Mouse (Mus musculus) hindlimb bud, embryonic 11.5 days (tissue): ENCODE results near the gene Cdipt.

ENCODE experiments used
- DNase-seq: peaks from one replicate; pipeline ENCODE4 v3.0.0-alpha.2; 2012; ENCODE audit warnings: low read depth, low spot score; ENCODE audit errors: extremely low spot score

Gene Cdipt

GRCm38 (mm10) chr7:127023896-127024690 lies 48.4 kb downstream of the Cdipt start:
- DNase-seq: no peak

- DNase-seq: no peak
These were observed 49.2 kb downstream of the Cdipt start for GRCm38 (mm10) chr7:127024755-127025555.

- DNase-seq: no peak
These were observed 49.9 kb downstream of the Cdipt start for GRCm38 (mm10) chr7:127025556-127026160.

- DNase-seq: no peak
These were observed 50.5 kb downstream of the Cdipt start for GRCm38 (mm10) chr7:127026161-127026600.

GRCm38 (mm10) chr7:127026616-127026983 lies 50.9 kb downstream of the Cdipt start:
- DNase-seq: no peak

- DNase-seq: peak; percentile 93
These were observed 51.4 kb downstream of the Cdipt start, which contains the start of gene Maz for GRCm38 (mm10) chr7:127026984-127027726. Gene Maz (minus strand): TSS chr7:127027037.

- DNase-seq: no peak
These were observed 52.2 kb downstream of the Cdipt start for GRCm38 (mm10) chr7:127027885-127028284.
